Mouse (Mus musculus) C2C12 (cell line): ENCODE data around the gene Rhbdf2. TPM values are rescaled to one million over a fixed set of nuclear protein-coding genes. Genes with fewer than 3 reads are reported as not detected.

Experiments
- H3K27me3 ChIP-seq: one replicate; pipeline ENCODE4 v1.6.1; 2011; ENCODE audit not compliant: control insufficient read depth, insufficient read depth, insufficient read length
- H3K36me3 ChIP-seq: one replicate; pipeline ENCODE4 v1.6.1; 2011; ENCODE audit not compliant: control insufficient read depth, insufficient read depth
- H3K4me3 ChIP-seq: one replicate; pipeline ENCODE4 v1.5.1; 2011; ENCODE audit warnings: mild to moderate bottlenecking, control low read depth; ENCODE audit not compliant: poor library complexity, insufficient read depth, severe bottlenecking
- H3K79me2 ChIP-seq: one replicate; pipeline ENCODE4 v1.6.1; 2011; ENCODE audit not compliant: control insufficient read depth, insufficient read depth
- H3K79me3 ChIP-seq: one replicate; pipeline ENCODE4 v1.6.1; 2011; ENCODE audit warnings: low read depth, control low read depth
- H3ac ChIP-seq: one replicate; pipeline ENCODE3; 2011; ENCODE audit warnings: low read depth; ENCODE audit not compliant: control insufficient read depth, insufficient read length
- CEBPB ChIP-seq: IDR thresholded peaks from one replicate; pipeline ENCODE4 v1.6.1; 2011; ENCODE audit warnings: low read depth, mild to moderate bottlenecking, control low read depth, moderate library complexity
- CTCF ChIP-seq: IDR thresholded peaks from one replicate; pipeline ENCODE4 v1.5.1; 2011; ENCODE audit not compliant: control insufficient read depth, insufficient read depth, insufficient read length
- FOSL1 ChIP-seq: IDR thresholded peaks from one replicate; pipeline ENCODE4 v1.8.0; 2011; ENCODE audit warnings: mild to moderate bottlenecking, low read length; ENCODE audit not compliant: poor library complexity, insufficient read depth, severe bottlenecking
- MAX ChIP-seq: IDR thresholded peaks from one replicate; pipeline ENCODE4 v1.6.1; 2011; ENCODE audit warnings: mild to moderate bottlenecking, control low read depth
- MYOD1 ChIP-seq: IDR thresholded peaks from one replicate; pipeline ENCODE4 v1.6.1; 2011; ENCODE audit warnings: low read depth; ENCODE audit not compliant: control insufficient read depth, insufficient read length
- MYOG ChIP-seq: IDR thresholded peaks from one replicate; pipeline ENCODE4 v1.6.1; 2011; ENCODE audit not compliant: control insufficient read depth, insufficient read length; ENCODE audit errors: extremely low read depth
- USF1 ChIP-seq: IDR thresholded peaks from one replicate; pipeline ENCODE4 v1.6.1; 2011; ENCODE audit warnings: low read depth, mild to moderate bottlenecking, control low read depth, moderate library complexity
- polyA plus RNA-seq: library from polyadenylated mRNA; unstranded; fragments of >200 nt; fragmentation: generic; extraction: Trizol; gene quantifications from one replicate; pipeline ENCODE4 v1.2.1, GENCODE M21; 2012; ENCODE audit warnings: missing spikeins

The Rhbdf2 gene
- polyA plus RNA-seq, 1 experiment, result 1.9 TPM

DNA sequence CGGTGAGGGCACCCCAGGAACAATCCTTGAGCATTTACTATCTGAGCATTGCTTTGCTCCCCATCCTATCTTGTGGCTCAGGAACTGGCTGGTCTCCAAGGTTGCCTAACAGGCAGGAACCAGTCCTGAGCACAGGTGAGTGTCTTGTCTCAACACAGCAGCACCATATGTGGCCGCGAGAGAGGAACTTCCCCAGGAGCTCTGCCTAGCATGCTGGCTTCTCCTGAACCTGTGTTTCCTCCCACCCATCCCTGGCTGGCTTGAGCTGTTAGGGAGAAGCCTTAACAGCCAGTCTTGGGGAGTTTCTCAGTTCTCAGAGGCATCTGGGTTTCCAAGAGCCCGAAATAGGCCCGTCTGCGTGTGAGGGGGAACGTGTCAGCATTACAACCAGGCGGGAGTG is 24.5 kb upstream of the Rhbdf2 start:
- Histone ChIP-seq H3ac (no peak overlapping the region), H3K27me3 (peaks cover 3% of the 10 kb centered on the region), H3K79me3 (no peaks in the 10 kb centered on the region), H3K4me3 (no peak overlapping the region), H3K36me3 (no peaks in the 10 kb centered on the region), H3K79me2 (no peaks in the 10 kb centered on the region)
- no peak for TF ChIP-seq MAX
- no peak for TF ChIP-seq MYOG
- TF ChIP-seq USF1, result no peak
- no peak for TF ChIP-seq CTCF
- TF ChIP-seq CEBPB, result no peak
- TF ChIP-seq FOSL1, result no peak
- TF ChIP-seq MYOD1, result no peak

DNA sequence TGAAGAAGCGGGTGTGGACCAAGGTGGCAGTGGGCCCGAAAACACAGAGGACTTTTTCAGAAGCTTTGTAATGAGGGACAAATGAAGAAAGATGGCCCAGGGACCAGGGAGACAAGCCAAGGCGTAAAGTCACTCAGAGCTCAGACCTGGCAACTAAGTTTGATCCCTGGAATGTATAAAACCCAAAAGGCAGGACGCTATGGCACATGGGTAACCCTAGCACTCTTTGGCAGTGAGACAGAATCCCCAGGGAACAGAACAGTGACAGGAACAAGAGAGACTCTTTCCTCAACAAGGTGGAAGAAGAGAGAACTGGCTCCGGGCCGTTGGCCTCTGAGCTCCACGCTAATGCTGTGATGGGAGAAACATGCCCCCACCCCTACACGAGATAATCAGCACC is 24.0 kb upstream of the Rhbdf2 start:
- no peak for TF ChIP-seq CTCF
- no peak for TF ChIP-seq MYOG
- TF ChIP-seq FOSL1, result no peak
- no peak for TF ChIP-seq USF1
- no peak for TF ChIP-seq CEBPB
- no peak for TF ChIP-seq MYOD1
- TF ChIP-seq MAX, result no peak
- Histone ChIP-seq H3K79me3 (no peaks in the 10 kb centered on the region), H3K27me3 (peaks cover 3% of the 10 kb centered on the region)

DNA sequence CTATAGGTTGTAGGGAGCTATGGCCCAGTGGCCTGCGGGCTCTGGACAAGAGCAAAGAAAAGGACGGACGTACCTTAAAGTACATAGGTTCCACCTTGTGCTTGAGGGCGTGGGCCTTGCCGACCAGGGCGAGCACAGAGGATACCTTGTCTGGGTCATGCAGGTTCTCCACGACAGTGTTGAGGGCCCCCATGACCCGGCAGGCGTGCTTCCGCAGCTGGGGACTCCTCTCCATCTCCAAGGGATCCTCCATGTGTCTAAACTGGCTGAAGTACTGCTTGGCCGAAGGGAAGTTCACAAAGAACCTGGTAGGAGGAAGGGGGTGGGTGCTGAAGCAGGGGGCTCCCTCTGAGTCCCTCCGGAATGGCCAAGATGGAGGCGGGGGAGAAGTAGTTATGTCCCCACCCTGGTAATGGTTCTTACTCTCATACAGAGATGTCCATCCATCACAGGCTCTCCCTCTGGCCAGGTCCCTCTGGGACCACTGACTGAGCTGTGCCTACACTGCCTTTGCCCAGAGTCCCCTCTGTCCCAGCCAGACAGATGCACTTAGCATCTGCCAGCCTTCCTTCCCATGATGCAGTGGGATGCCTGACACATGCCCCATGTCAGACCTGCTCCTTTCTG is 23.0 kb upstream of the Rhbdf2 start:
- H3K4me3 ChIP-seq, result no peak overlapping the region
- no peaks in the 10 kb centered on the region for H3K79me2 ChIP-seq
- no peaks in the 10 kb centered on the region for H3K79me3 ChIP-seq
- no peaks in the 10 kb centered on the region for H3K36me3 ChIP-seq
- no peak overlapping the region for H3ac ChIP-seq
- peaks cover 3% of the 10 kb centered on the region for H3K27me3 ChIP-seq
- TF ChIP-seq MAX (no peak), CTCF (no peak), FOSL1 (no peak), MYOD1 (no peak), CEBPB (no peak), MYOG (no peak), USF1 (no peak)

More for the DNA sequence above, 24.0 kb upstream of the Rhbdf2 start:
- Histone ChIP-seq H3ac (no peak overlapping the region), H3K4me3 (no peak overlapping the region), H3K79me2 (no peaks in the 10 kb centered on the region), H3K36me3 (no peaks in the 10 kb centered on the region)

DNA sequence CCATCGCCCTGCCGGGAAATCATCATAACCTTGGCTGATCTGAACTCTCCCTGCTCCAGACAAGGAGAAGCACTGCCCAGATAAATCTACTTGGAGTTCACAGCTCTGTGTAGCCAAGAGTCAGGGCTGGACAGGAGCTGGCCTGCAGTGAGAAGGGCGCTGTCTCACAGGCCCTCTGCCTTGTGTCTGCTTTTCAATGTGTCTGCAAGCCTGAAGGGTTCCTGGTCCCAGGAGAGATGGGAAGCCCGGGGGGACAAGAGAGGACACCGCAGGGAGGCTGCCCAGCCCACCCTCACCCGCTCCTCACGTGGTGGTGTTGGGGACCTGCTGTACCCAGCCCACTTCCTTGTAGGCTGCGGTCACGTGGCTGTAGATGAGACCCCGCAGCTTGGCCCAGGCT is 22.2 kb upstream of the Rhbdf2 start:
- no peaks in the 10 kb centered on the region for H3K79me3 ChIP-seq
- no peaks in the 10 kb centered on the region for H3K36me3 ChIP-seq
- no peak overlapping the region for H3ac ChIP-seq
- TF ChIP-seq MYOG (no peak), USF1 (no peak), MAX (no peak), CEBPB (no peak), MYOD1 (no peak), CTCF (no peak), FOSL1 (no peak)
- no peak overlapping the region for H3K4me3 ChIP-seq
- H3K27me3 ChIP-seq, result peaks cover 3% of the 10 kb centered on the region
- no peaks in the 10 kb centered on the region for H3K79me2 ChIP-seq

DNA sequence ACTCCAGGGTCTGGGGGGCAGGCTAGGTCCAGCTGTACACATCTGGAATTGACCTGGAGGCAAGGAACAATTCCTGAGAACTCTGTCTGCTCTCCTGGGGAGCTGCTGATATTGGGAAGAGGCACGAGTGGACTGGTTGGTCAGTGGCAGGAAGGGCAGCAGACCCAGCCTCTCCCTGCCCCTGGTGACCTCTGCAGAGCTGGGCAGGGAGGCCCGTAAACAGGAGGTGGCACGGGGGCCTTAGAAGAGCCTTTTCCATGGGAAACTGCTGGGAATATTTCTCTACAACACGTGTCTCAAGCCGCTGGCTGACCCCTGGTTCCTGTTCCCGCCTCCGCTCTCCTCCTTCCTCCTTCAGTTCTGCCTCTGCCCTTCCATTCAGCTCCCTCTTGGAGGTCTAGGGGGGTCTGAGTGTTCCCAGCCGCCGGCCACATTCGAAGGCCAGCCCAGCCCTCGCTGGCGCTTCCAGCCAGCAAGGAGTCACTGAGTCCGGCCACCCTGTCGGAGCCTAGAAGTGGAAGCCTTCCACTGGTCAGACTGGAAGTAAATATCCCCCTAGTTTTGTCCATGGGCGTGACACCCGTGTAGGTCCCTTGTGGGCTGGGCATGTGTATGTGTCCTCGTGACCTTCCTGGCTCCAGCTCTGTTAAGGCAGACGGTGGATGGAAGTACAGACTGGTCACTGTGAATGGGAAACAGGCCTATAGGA is 21.5 kb upstream of the Rhbdf2 start:
- TF ChIP-seq MAX (no peak), CTCF (no peak), MYOG (no peak)
- Histone ChIP-seq H3K79me3 (no peaks in the 10 kb centered on the region), H3ac (no peak overlapping the region), H3K27me3 (peaks cover under 1% of the 10 kb centered on the region), H3K36me3 (no peaks in the 10 kb centered on the region), H3K4me3 (no peak overlapping the region), H3K79me2 (no peaks in the 10 kb centered on the region)

DNA sequence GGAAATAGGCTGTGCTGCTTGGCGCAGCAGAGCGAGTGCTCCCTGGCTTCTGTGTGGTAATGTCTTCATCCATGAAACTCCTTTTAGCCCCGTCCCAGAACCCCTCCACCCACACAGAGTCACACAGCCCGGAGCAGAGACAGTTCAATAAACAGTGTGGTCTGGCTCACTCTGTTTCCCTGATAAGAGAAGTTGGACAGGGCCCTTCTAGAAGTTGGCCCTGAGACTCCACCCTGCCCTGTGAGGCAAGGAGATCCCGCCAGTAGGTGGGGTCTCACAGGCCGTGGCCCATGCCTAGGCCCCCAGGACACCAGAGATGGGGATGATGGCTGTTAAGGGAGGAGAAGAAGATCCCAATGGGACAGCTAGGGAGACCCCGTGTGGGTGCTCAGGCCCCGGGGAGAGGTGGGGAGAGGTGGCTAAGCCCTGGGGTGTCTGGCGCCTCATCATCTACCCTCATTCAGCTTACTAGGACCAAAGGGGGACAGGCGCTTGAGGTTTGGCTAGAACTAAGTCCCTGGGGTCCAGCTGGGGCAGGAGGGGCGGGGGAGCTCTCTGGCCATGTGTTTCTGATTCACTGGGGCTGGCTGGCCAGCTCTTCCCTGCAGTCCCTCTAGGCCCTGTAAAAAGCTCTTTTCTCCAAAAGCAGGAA is 20.6 kb upstream of the Rhbdf2 start:
- no peaks in the 10 kb centered on the region for H3K36me3 ChIP-seq
- no peak overlapping the region for H3ac ChIP-seq
- no peak overlapping the region for H3K4me3 ChIP-seq
- H3K79me2 ChIP-seq, result no peaks in the 10 kb centered on the region
- H3K27me3 ChIP-seq, result no peaks in the 10 kb centered on the region
- TF ChIP-seq FOSL1, result no peak
- no peak for TF ChIP-seq USF1
- no peak for TF ChIP-seq CTCF
- TF ChIP-seq MAX, result no peak
- no peak for TF ChIP-seq MYOD1
- no peak for TF ChIP-seq MYOG
- TF ChIP-seq CEBPB, result no peak
- no peaks in the 10 kb centered on the region for H3K79me3 ChIP-seq
